Mouse (Mus musculus) natural killer cell, adult 2 months (primary cell): Measurements from ENCODE around the gene Xpa.
A peak's percentile ranks its signal among the peaks of the same experiment; 100 is the strongest.

Experiments used
- DNase-seq, 2 experiments: peaks; one replicate each; pipeline ENCODE4 v3.0.0; 2022; ENCODE audit warnings: low spot score in 2 of 2

Gene Xpa

DNA sequence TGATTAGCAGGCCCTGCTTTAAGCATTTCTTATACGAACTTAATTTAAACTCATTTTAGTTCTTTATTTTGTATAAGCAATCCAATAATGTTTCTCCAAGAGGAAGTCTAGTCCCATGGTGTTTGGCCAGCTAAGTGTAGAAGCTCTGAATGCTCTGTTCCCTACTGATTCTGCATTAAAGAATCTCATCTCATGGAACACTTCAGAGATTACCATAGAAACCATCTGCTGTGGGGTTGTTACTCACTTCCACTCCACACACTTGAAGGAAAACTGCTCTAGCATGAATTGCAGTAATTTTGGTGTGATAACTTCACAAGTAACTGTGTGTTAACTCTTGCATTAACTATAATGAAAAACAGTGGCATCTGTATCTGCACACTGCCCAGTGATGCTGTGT is 49.2 kb downstream of the Xpa start:
- no peak for DNase-seq

- DNase-seq: peak in 1 of 2 experiments; percentile 36
Observed at GRCm38 (mm10) chr4:46144323-46144722, 51.8 kb downstream of the Xpa start.

DNA sequence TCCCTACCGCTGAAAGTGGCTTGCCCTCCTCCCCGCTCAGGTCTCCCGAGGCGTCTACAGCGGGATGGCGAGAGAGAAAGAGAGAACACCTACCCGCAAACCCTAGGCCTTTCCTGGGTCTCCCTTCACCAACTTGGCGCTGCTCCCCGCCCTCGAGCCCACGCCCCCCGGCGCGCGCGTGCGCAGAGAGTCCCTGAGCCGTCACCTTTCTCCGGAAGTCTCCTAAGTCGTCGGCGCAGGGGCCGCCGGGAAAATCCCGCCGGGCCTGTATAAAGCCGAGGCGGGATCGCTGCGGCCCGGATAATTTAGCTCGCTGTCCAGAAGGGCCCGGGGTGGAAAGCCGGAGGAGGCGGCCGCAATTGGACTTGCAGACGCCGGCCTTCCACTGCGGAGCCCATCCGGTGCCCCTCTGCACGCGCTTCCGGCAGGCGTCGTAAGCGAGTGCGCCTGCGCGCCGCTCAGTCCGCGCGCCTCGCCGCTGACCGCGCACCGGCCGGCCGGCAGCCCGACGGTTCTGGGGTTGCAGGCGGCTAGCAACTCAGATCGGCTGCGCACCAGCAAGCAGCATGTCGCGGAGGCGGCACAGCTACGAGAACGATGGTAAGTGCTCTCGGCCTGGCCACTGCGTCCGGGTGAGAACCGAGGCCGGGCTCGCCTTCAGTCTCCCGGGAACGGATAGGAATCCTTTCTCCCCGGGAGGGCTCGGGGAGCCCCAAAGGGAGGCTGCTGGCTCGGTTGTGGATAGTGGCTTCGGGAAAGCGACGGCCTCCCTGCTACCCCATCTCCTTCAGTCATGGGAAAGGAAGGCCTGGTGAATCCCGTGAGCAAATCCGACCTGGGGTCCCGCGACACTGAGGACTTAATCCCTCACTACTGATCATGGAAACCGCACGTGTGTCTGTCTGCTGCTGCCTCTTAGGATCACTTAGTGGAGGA is 57.6 kb downstream of the Xpa start, which contains the start of the genes Ncbp1 and Tstd2:
TSS of gene Ncbp1 (plus strand) at position 327 of the 936 bp plus-strand sequence.
TSS of gene Tstd2 (minus strand) at position 408 of the 936 bp plus-strand sequence.
- DNase-seq: peak; percentile 87 to 89

- no peak for DNase-seq
Observed at GRCm38 (mm10) chr4:46137629-46138286, 58.4 kb downstream of the Xpa start.

DNA sequence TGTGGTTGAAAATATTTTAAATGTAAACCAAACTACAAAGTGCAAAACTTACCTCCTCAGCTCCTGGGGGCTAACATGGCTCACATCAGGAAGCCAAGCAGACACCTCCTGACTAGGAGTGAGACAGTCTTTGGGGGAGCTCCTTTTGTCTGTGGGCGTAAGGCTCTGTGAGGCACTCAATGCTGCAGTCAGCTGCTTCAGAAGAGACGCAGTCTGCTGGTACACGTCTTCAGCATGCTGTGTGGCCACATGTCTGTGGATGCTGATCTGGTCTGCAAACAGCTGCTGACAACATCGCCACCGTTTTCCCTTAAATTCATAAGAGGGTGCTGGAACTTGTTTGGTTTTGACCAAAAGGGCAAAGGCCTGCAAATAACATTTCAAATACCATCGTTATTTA is 64.3 kb downstream of the Xpa start:
- no peak for DNase-seq

DNA sequence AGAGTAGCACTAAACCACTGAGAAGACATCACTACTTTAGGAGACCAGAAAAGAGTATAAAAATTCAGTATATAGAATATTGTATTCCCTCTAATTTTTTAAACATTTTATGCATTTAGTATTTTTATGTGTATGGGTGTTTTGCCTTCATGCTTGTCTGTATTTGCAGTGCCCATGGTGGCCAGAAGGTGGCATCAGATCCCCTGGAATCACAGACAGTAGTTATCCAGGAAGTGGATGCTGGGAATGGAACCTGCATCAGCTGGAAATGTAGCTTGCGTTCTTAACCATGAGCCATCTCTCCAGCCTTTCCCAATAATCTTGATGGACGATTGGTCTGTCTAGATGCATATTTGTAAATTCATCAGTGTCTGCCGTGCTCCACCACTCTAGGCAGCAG is 65.9 kb downstream of the Xpa start:
- DNase-seq: peak; percentile 13 to 47

DNA sequence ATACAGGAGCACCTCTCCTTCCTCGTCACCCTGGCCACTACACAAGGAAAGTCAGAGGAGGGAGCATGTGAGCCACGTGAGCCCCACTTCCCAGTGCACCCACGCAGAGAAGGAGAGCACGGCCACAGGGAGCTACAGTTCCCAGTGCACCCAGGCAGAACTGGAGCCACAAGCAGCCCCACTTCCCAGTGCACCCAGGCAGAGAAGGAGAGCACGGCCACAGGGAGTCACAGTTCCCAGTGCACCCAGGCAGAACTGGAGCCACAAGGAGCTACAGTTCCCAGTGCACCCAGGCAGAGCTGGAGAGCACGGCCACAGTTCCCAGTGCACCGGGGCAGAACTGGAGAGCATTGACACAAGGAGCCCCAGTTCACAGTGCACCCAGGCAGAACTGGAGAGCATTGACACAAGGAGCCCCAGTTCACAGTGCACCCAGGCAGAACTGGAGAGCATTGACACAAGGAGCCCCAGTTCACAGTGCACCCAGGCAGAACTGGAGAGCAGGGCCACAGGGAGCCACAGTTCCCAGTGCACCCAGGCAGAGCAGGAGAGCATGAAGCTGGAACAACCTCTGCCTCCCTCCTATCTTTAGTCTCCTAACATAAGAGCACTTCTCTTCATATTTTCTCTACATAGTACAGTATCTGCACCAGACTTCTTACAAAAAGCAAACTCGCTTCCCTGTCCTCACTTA is 66.7 kb downstream of the Xpa start:
- DNase-seq: no peak

- peak; percentile 12 to 52 for DNase-seq
Observed at GRCm38 (mm10) chr4:46126541-46126940, 69.6 kb downstream of the Xpa start.

- no peak for DNase-seq
Observed at GRCm38 (mm10) chr4:46123358-46123757, 72.8 kb downstream of the Xpa start.

DNA sequence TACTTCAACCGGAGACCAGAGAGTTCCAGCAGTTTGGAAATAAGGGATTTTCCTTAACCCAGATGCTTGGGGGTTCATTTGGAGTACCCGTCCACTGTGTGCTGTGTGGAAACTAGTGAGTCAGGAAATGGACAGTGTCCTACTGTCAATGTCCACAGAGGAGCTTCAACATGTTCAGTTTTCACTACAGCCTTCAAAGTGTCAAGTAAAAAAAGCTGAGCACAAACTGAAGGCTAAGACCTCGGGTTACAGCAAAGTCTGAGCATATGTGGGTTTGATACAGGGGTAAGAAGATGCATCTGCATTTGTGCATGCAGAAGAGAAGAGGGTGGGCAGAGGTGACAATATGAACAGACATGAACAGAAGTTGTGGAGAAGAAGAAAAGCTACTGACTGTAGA is 75.3 kb downstream of the Xpa start:
- DNase-seq: no peak

DNA sequence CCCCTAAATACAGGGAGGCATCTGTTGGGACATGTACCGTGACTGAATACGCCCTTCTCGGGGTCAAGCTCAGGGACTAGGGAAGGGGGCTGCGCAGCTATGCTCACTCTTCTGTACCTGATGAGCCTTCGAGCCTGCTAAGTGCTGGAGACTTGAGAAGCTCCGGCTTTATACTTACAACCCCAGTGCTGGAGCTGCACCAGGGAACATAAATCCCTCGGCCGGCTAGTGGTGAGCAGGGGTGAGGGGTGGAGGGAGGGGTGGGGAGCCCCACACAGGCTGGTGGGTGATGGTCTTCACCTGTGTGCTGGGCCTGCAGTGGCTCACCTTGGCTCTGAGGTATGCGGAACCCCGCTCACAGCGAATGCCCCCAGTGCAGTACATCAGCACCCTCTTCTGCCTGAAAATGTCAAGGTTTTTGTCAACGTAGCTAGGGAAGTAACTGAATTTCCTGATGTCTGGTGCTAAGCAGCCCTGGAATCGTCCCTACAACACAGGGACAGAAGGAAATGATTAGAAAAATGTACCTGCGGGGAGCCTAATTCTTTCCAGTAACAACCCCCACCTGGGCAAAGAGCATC is 76.5 kb downstream of the Xpa start:
- no peak for DNase-seq

DNA sequence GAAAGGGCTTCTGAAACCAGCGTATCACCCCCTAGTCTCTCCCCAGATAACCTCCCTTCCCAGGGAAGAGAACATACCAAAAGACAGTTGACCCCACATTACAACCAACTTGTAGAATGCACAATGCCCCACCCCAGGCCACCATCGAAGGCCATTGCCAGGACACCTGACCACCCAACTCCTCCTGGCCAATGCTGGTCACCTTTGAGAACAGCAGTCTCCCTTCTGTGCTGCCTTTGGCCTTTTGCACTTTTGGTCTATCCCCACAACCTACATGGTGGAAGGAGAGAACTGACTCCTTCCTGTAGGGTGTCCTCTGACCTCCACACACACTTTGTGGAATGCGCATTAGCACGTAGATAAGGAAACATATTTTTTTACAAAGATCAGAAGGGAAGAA is 78.6 kb downstream of the Xpa start:
- DNase-seq: no peak

GRCm38 (mm10) chr4:46116544-46117175 is 79.5 kb downstream of the Xpa start:
- DNase-seq: no peak

DNA sequence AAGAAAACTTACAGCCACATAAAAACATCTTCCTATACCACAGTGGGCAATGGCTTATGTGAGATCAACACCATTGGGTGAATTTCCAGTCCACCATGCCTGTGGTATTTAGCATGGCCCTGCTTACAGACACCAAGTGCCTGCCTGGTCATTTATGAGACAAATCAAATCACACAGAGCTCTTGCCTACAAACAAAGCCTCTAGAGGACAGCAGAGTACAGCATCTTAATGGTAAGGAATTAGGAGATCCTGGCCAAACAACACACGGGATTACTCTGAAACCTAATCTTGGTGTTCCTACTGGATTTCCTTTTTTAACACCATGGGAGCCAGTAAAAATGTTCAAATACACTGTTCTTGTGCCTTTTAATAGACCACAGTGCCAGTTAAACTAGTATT is 80.8 kb downstream of the Xpa start:
- no peak for DNase-seq

DNA sequence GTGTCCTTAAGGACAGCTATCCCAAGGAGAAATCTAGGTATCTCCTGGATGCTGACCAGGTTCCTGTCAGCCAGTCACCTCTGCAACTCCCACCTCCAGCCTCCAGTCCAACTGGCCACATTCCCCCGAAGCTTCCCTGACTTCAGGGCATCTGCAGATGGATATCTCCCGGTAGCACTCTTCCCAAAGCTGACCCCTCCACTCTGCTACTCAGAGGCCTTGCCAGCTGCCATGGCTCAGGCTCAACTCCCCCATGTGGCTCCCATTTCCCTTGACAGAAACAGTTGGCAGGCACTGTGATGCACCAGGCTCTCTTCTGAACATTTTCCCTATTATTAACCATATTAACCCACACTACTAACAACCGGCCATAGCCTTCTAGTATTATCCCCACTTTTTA is 84.8 kb downstream of the Xpa start:
- no peak for DNase-seq

- DNase-seq: no peak
Observed at GRCm38 (mm10) chr4:46110084-46110483, 86.0 kb downstream of the Xpa start.
